Mouse (Mus musculus) adrenal gland (tissue): ENCODE results near the gene Chn2.

ENCODE experiments used
- intact Hi-C: fragments of 180-260 bp; cut with DNase I; formaldehyde crosslinking; loops from one replicate; pipeline ENCODE4 v1.15.1; 2025

Chn2 gene

GRCm38 (mm10) chr6:54117001-54117591 lies 77.7 kb downstream of the Chn2 start:
- intact Hi-C loops = no loop called here

- intact Hi-C loops = no loop called here
Observed at GRCm38 (mm10) chr6:54118395-54118794, 79.0 kb downstream of the Chn2 start.

- intact Hi-C loops = no loop called here
Observed at GRCm38 (mm10) chr6:54118897-54119296, 79.5 kb downstream of the Chn2 start.

- intact Hi-C loops = no loop called here
Observed at GRCm38 (mm10) chr6:54119461-54119860, 80.1 kb downstream of the Chn2 start.

DNA sequence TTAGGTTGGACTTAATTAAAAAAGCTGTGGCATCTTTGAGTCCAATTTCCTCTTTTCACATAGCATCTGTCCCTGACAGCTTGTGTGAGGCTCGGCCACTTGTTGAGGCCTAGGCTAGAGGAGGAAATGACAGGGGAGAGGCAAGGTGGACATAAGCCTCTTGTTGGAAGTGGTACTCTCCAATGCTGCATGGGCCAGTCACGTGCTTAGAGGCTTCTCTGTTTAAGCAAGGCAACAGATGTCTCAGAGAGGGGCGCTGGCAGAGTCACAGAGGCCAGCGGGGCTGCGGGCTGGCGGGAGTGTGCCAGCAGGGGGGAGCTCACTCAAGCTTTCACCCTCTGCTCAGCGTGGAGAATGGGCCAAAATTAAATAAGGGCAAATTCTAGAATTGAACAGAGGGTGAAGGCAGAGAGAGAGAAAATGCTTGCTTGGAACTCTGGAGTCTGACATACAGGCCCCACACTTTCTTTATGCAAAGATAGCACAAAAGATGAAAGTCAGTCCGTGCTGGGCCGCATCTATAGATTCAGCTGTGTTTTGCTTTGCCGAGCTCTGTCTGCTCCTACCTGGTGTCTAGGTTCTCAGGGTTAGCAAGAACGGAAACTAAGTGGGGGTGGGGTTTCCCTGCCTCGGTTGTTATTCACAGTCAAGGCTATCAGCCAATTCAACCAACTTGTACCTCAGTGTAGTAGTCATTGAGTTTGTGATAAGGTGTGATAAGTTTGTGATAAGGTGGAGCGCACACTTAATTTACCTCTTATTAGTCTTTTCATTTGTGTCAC lies 80.7 kb downstream of the Chn2 start:
- intact Hi-C loops = no loop called here

DNA sequence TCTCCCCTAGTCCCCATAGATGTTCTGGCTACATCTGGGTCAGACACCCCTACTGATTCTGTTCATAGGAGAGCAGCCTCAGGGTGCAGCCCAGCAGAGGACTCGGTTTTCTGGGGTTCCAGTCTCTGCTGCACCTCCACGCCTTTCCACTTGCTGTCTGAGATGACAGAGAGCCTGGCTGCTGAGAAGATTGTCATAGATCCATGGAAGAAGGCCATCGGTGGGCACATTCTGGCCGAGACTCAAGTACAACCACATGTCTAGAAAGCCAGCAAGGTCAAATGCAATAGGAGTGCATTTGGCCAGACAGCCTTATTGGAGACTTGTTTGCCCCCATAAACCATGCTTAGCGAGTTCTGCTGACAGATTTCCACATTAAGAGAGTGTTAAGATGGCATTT lies 81.5 kb downstream of the Chn2 start:
- intact Hi-C loops = no loop called here

GRCm38 (mm10) chr6:54124519-54124918 lies 85.2 kb downstream of the Chn2 start:
- intact Hi-C loops = no loop called here

GRCm38 (mm10) chr6:54125536-54125935 lies 86.2 kb downstream of the Chn2 start:
- intact Hi-C loops = no loop called here

DNA sequence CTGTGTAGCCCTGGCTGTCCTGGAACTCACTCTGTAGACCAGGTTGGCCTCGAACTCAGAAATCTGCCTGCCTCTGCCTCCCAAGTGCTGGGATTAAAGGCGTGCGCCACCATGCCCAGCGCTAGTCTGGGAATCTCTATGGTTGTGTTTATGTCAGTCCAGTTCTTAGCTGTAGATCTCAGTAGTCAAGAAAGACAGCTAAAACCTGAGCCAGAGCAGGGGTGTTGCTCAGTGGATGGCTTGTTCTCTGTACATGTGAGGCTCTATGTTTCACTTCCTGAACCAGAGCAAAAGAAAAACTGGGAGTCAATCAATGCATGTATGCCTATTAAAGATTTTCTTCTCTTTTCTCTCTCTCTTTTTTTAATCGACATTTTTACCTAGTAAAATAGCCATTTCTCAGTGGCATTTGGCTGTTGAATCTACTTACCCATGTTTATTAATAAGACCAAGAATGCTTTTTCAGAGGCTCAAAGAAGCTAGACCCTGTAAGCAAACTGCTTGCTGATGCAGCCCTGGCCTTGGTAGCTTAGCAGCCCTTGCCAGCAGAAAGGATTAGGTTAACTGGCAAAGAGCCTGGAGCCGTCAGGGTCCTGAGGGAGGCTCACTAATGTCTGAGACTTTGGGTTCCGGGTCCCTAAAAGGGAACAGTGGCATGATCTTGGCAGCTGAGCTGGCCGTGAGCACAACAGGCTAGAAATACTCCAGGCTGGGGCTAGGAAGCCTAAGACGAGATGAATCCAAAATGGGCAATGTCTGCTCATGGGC lies 87.1 kb downstream of the Chn2 start:
- intact Hi-C loops = no loop called here

DNA sequence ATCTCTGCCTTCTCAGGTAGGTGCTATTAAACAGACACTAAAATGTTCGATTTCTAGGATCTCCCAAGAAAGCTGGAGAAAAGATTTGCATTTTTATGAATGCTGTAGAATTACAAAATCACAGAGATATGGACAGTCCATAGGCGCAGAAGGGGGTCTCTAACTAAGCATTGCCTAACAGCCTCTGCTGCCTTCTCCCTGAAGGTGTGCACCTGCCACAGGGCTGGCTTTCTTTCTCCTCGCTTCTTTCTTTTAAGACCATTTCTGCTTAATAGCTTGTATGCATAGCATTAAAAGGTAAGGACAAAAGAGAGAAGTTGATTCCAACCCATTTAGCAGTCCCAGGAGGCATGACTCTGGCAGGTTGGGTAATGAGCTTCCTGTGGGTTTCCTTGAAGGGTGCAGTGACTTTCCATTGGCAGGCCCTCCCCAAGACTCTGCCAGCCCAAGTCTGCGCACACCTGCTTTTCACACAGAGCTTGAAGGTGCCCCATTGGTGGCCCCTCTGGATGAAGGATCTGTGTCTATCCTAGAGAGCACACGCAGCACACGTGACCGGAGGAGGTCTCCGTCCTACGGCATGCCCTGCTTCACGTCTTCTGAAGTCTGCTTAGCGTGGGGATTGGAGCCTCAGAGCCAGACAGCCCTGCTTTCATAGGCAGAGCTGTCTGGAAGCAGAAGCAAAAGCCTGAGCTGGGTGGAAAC lies 87.8 kb downstream of the Chn2 start:
- intact Hi-C loops = no loop called here

- intact Hi-C loops = no loop called here
Observed at GRCm38 (mm10) chr6:54128702-54129101, 89.3 kb downstream of the Chn2 start.

- intact Hi-C loops = no loop called here
Observed at GRCm38 (mm10) chr6:54129570-54129969, 90.2 kb downstream of the Chn2 start.

- intact Hi-C loops = no loop called here
Observed at GRCm38 (mm10) chr6:54130881-54131280, 91.5 kb downstream of the Chn2 start.

DNA sequence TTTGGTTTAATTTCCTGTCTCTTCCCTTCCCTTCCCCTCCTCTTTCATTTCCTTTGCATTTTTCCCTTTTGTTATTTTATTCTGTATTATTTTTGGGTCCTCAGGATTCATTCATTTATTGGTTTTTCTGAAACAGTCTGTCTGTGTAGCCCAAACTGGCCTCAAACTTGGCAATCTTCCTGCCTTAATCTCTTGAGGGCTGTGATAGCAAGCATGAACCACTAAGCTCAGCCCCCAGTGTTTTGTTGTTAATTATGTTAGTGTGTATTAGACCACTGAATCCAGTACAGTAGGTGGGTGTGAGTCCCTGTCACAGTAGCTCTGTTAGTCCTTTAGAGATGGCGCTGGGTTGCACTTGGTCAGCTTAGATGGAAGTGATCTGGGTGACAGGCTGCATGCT lies 93.2 kb downstream of the Chn2 start:
- intact Hi-C loops = no loop called here

GRCm38 (mm10) chr6:54133231-54133630 lies 93.9 kb downstream of the Chn2 start:
- intact Hi-C loops = no loop called here

- intact Hi-C loops = no loop called here
Observed at GRCm38 (mm10) chr6:54138157-54138556, 98.8 kb downstream of the Chn2 start.

DNA sequence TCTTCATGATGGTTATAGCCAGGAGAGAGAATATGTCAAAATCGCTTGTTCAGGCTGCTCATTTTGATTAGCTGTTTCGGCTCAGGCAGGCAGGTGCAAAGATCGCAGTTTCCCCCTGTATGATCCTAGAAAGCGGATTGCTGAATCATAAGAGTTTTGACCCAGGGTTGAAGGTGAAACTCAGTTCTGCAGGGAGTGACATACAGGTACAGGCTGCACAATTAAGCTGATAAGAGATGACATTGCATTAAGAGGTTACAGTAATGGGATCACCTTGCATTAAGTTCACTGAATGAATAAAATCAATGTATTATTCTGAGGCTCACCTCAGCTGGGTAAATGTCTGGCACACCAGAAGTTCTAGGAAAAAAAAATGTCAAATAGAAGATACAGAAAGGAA lies 101.1 kb downstream of the Chn2 start:
- intact Hi-C loops = no loop called here

DNA sequence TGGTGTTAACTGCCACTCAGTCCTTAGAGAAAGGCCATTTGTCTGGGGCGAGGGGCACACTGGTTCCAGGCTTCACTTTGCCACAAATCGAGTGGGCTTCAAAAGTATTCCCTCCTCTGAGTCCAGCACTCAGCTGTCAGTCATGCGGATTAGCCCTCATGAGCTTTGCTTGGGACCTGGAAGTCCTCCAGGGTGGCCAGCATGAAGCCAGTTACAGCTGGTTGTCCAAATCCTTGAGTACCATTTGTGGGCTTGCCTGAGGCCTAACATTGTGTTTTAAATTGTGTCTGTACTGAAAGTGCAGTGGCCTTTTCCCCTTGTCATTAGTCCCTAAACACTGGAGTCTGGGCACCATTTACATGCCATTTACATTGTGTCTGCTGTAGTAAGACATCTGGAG lies 101.8 kb downstream of the Chn2 start:
- intact Hi-C loops = no loop called here

GRCm38 (mm10) chr6:54142848-54143651 lies 103.7 kb downstream of the Chn2 start:
- intact Hi-C loops = no loop called here

- intact Hi-C loops = no loop called here
Observed at GRCm38 (mm10) chr6:54143652-54143960, 104.3 kb downstream of the Chn2 start.
